Mouse (Mus musculus): ENCODE results near the gene Gpr34.

- TF ChIP-seq POLR2A (IDR thresholded peaks at IDR 0.05; ENCODE audit: low read depth, low read length), result no peak
- TF ChIP-seq CTCF (conservative IDR thresholded peaks at IDR 0.05; ENCODE audit: insufficient read depth, insufficient read length, low read depth, low read length), result no peak
Observed at GRCm38 (mm10) chrX:13622654-13623053, 9.2 kb upstream of the Gpr34 start.
